Mouse (Mus musculus): ENCODE results near the gene Fstl4. TPM values are rescaled to one million over a fixed set of nuclear protein-coding genes. Genes with fewer than 3 reads are reported as not detected.

Fstl4 gene
- total RNA-seq, 2 experiments from 2014 or later, result 12.4 to 13.9 TPM

- DNase-seq (ENCODE audit: extremely low spot score in 1 of 2, low spot score in 1 of 2), result no peak
These were observed 245.2 kb downstream of the Fstl4 start for GRCm38 (mm10) chr11:53009597-53009996.

GRCm38 (mm10) chr11:53011996-53012505 is 247.6 kb downstream of the Fstl4 start:
- DNase-seq (ENCODE audit: extremely low spot score in 1 of 2, low spot score in 1 of 2), result no peak

GRCm38 (mm10) chr11:53013906-53014305 is 249.5 kb downstream of the Fstl4 start:
- DNase-seq (ENCODE audit: extremely low spot score in 1 of 2, low spot score in 1 of 2), result no peak

DNA sequence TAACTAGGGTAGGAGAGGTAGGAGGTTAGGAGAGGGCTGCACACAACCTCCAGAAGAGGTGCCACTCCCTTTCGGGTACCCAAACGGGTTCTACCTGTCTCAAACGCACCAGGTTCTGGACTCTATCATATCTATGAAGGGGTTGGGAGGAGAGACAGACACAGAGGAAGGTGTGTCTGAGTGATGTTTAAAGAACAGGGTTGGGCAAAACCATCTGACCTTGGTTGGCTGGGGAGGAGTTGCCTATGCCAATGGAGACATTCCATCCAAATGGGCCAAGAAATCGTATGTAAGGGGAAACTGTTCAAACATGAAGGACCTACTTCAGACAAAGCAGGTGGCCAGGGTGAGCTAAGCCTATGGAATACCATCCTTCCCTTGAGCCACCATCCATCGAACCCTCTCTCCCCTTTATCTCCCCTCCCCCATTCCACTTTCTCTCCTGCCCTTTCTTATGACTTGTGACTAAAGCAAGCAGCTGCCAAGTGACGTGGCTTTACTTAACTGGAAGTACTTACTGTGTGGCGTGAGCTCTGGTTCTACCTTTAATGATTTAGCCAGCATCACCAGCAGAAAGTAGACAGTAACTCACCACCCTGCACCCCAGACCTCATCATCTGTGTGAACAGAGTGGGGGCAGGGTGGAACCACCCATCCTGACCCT is 252.1 kb downstream of the Fstl4 start:
- no peak for DNase-seq (ENCODE audit: extremely low spot score in 1 of 2, low spot score in 1 of 2)

GRCm38 (mm10) chr11:53019509-53019908 is 255.1 kb downstream of the Fstl4 start:
- DNase-seq (ENCODE audit: extremely low spot score in 1 of 2, low spot score in 1 of 2), result no peak

DNA sequence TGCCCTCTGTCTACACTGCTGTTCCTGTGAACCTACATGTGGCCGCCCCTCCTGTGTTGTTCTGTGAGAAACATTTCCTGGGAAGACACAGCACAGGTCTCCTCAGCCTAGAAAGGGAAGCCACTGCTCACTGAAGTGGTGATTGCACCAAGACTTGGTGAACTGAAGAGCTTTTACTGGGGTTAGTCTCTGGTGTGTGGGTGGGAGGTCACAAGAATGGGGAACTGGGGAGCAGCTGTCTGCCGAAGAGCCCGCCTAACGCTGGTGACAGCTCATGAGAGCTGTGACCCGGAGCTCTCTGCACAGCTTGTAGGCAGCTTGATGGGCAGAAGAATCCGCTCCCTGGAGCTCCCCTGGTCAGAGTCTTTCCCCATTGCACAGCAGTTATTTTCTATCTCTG is 260.0 kb downstream of the Fstl4 start:
- DNase-seq (ENCODE audit: extremely low spot score in 1 of 2, low spot score in 1 of 2), result no peak

DNA sequence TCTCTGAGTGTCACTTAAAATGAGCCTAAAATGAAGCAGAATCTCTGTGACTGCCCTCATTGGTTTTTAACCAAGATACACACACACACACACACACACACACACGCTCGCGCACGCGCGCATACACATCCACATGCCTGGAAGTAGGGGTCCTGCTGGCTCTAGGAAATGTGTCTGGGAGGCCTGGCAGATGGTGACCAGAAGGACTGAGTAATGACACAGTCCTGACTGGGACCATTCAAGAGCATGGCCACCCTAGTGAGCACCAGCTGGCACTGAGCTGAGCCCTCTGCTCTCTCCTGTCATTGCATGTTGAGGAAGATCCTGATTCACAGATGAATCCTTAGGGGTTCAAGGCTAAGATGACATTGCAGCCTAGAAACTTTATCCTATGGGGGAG is 261.3 kb downstream of the Fstl4 start:
- no peak for DNase-seq (ENCODE audit: extremely low spot score in 1 of 2, low spot score in 1 of 2)

GRCm38 (mm10) chr11:53028421-53029168 is 264.2 kb downstream of the Fstl4 start:
- DNase-seq (ENCODE audit: extremely low spot score in 1 of 2, low spot score in 1 of 2), result no peak

- DNase-seq (ENCODE audit: extremely low spot score in 1 of 2, low spot score in 1 of 2), result no peak
These were observed 267.3 kb downstream of the Fstl4 start for GRCm38 (mm10) chr11:53031777-53032176.

DNA sequence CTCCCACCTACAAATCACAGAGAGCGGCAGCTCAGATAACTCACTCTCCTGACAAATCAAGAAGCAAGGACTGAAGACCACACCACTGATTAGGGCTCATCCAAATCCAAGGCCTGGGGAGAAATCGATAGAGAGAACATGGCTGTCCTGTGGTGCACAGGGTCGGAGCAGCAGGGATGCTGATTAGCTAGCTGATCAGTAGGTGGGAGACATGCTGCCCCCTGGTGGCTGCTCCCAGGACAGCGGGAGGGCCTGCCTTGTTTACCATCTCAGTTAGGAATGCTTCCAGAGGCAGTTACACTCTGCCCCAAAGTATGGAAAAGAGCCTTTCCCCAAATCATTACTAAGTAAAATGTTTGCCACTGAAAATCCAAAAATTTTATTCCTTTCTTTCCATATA is 267.9 kb downstream of the Fstl4 start:
- DNase-seq (ENCODE audit: extremely low spot score in 1 of 2, low spot score in 1 of 2), result peak; percentile 80 to 97

DNA sequence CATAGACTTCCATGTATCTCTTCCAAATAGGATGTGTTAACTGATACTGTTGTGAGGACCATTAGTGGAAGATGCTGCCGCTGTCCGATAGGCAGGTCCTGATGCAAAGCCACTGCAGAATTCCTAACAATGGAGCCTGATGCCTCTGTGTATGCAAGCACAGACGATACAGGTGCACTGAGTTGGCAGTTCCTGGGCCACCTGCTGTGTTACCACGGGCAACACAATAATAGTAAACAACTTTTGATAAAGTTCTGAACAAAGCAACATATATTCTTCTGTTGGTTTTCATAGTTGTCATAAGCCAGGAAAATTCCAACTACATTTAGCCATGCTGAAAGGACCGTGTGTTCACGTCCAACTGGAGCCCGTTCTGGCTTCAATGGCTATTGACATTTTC is 271.0 kb downstream of the Fstl4 start:
- no peak for DNase-seq (ENCODE audit: extremely low spot score in 1 of 2, low spot score in 1 of 2)

GRCm38 (mm10) chr11:53046850-53047249 is 282.4 kb downstream of the Fstl4 start:
- no peak for DNase-seq (ENCODE audit: extremely low spot score in 1 of 2, low spot score in 1 of 2)

DNA sequence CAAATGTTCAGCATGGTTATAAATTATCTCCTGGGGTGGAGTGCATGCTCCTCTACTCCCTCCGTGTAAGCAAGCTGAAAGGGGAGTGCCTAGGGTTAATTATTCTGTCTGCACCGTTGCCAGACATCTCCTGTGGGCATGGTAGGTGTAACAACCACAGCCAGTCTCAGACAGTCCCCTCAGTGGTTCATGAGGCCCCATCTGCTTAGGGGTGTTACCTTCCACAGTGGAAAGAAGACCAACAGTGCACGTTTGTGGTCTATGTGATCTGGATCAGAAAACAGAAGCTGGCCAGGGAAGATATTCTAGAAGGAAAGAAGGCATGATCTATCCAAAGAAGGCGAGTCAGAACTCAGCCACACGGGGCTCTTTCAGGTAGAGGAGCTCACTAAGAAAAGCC is 289.7 kb downstream of the Fstl4 start:
- DNase-seq (ENCODE audit: extremely low spot score in 1 of 2, low spot score in 1 of 2), result no peak

DNA sequence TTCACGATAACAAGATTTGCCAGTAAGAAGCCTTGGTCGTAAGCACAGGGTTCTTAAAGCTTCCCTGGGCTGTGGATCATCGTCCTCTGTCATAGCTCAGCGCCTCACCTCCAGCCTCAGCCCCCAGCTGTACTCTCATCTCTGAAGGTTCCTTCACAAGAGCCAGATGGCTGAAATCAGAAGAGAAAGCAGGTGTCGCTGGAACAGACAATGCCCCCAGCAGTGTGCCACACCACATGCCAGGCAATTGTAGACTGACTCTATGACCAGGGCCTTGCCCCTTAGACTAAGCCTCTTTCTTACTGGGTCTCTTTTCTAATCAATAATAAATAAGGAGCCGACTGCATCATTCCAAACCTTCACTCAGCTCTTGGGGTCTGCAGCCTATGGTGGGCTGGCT is 291.5 kb downstream of the Fstl4 start:
- no peak for DNase-seq (ENCODE audit: extremely low spot score in 1 of 2, low spot score in 1 of 2)

DNA sequence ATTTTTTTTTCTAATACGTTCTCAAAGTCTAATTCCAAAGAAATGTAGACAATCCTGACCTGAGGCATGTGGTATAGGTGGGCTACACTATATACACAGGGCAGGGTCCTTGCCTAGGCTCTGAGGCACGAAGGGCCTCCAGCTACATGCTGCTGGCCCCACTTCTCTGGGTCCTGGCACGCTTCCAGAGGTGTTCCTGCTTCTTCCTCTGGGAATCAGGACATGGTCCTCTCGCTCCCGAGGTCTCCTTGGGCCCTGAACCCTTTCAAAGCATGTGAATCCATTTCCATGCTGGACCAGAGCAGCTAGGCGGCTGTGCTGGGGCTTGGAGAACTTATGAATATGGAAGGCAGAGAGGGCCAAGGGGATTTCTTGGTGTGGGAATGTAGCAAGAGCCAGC is 292.3 kb downstream of the Fstl4 start:
- no peak for DNase-seq (ENCODE audit: extremely low spot score in 1 of 2, low spot score in 1 of 2)

DNA sequence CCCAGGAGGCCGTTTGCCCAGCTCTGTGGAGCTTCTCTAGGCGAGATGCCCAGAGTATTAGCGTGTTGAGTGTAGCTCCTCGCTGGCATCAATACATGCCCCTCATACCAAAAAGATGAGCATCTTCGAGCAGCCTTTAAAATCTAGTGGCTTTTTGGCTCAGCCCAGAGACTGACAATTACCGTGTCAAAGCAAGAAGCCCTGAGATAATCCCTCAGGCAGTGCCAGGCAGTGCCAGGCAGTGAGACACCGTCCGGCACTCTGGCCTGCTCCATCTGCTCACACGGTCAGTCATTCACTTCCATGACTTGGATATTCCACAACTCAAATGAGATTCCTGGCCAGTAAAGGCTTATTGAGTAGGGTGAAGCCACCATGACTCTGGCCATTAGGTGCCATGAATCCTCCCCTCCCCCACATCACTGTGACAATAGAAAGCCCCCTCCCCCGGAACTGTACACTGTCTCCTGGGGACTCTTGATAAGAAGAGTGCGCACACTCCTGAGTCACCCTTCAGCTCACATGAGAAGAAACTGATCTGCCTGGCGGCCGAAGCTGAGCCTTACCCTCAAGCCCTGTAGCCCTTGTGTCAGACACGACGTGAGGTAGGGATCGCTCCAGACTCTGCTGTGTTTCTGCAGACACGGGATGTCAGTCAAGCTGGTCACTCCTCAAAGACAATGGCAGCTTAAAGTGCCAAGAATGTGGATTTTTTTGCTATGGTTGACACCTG is 293.6 kb downstream of the Fstl4 start:
- DNase-seq (ENCODE audit: extremely low spot score in 1 of 2, low spot score in 1 of 2), result no peak

- DNase-seq (ENCODE audit: extremely low spot score in 1 of 2, low spot score in 1 of 2), result no peak
These were observed 294.1 kb downstream of the Fstl4 start for GRCm38 (mm10) chr11:53058557-53058956.

DNA sequence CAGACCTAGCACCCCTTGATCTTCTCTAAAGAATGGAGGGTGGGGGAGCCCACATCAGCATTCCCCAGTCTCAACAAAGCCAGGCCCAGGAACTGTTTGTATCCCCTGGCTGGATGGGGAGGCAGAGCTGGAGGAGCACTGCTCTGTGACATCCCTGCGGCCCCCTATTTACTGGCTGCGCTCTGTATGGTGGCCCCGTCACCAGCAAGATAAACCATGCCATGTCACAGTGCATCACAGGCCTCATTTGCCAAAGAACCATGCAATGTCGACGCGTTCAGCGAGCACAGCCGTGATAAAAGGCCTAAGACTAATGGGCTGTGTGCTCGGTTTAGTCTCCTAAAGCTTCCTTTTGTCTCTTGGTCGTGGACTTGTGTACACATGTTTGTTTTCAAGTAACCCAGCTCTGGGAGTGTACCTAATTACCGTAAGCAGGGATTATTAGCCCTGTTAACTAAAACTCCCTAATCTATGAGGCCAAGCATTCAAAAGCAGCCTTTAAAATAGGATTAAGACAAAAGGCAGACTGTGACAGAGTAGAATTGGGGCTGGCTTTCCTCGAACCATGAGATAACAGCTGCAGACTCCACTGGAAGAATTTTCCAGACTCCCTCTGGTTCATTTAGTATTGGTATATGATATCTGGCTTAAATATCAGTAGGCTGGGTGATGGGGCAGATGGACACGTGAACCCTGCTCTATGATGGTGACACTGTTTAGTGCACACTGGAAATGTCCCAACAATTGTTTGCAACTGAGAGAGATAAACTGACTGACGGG is 303.5 kb downstream of the Fstl4 start:
- DNase-seq (ENCODE audit: extremely low spot score in 1 of 2, low spot score in 1 of 2), result no peak

DNA sequence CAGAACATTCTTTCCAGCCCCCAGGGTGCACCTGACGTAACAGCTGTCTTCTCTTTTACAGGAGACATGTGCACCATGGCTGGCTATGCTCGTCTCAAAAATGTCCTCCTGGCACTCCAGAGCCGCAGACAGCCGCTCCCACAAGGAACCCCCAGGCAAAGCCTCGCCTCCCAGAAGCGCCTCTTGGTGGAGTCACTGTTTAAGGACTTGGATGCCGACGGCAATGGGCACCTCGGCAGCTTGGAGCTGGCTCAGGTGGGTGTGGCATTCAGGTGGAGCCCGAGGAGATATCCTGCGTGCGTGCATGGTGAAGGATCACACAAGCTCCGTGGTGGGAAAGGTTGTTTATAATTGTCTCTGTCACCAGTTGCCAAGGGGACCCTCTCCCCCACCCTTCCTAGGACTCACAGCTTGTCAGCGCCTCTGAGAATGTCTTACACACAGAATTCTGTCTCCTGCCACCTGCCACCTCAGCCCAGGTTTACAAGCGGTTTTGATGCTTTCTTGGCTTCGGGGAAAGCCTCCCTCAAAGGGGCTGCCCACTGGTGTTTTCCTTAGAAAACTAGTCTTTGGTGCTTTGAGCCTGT is 304.1 kb downstream of the Fstl4 start:
- DNase-seq (ENCODE audit: extremely low spot score in 1 of 2, low spot score in 1 of 2), result no peak

DNA sequence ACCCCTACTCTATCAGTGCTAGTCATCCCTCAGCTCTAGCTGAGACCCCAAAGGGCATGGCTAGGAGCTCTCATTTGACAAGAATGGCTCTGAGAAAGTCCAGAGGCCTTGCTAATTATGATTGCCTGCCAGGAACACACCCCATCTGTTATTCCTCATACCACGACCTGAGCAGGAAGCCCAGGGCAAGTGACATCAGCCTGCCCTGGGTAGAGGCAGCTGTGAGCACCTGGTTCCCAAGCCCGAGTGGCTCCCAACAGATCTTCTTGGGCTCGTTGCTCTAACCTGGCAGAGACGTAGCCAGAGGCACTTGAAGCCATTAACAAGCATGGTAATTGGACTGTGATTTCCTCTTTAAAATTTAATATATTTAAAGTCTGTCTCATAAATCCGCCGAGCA is 305.3 kb downstream of the Fstl4 start:
- DNase-seq (ENCODE audit: extremely low spot score in 1 of 2, low spot score in 1 of 2), result no peak

Measured in layer of hippocampus, postnatal 25 days (tissue).